Mouse (Mus musculus): ENCODE measurements at regions not wholly inside any gene's neighbourhood (a gene's known extent, or its start where the extent isn't known, plus 50 kb on each side); places are given as distances from the start of the nearest gene placed in this dataset.

DNA sequence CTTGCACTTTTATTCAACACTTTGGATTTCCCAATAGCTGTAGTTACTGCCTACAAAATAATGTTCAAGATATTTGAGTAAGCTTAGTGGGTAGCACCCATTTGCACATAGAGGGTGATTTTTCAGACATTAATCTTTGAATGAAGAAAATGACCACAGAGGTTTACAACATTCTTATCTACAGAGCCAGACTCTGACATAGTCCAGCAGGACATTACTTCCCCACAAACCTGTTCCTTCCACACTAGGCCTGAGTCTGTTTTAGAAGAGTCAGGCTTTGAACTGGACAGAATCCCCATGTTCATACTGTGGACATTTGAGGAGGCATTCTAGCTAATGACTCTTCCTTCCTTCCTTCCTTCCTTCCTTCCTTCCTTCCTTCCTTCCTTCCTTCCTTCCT is 233.6 kb upstream of the P2ry1 start:
- Histone ChIP-seq H3K4me2 (no peak overlapping the region), H3K27me3 (no peaks in the 10 kb centered on the region), H3K27ac (no peak overlapping the region), H3K4me1 (0 out of 2 replicates have a peak, but pooled peaks cover 5% of the 10 kb centered on the region), H3K9ac (no peak overlapping the region), H3K36me3 (no peaks in the 10 kb centered on the region), H3K4me3 (no peak overlapping the region), H3K9me3 (no peaks in the 10 kb centered on the region)
- no peak for ATAC-seq (ENCODE audit: borderline replicate concordance, extremely low read depth, low FRiP score, low TSS enrichment)

DNA sequence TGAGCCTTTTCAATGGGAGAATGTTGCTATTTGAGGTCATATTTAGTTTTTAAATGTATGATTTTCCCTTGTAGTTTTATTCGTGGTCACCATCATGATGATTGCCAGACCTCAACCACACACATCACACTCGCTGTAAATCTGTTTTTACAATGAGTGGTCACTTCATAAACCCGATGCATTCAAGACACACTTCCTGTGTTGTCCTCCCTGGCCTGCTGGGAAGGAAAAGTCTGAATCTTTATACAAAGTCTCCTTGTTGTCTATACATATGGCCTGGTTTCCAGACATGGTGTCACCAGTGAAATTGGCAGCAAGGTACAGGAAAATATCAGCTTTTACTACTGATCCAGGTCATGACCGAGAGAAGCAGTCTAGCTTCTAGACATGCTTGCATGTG is 230.7 kb upstream of the P2ry1 start:
- 68% methylated on average over 4 of the region's 4 CpGs for WGBS

DNA sequence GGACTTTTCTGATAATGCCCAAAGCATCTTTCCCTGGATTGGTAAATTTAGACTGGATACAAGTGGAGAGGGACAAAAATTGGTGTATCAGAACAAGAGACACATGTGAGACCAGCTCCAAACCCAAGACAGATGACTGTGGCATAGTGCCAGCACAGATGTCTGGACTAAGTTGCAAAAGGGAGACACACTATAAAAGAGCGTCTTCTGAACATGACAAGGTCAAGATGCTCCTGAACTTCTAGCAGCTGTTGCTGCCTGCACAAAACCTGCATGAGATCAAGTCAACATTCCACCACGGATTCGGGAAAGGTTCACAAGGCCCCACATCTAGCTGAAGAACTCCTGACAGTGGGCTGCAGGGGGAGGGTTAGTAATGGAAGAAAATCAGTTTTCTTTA is 229.2 kb upstream of the P2ry1 start:
- no peak overlapping the region for H3K4me3 ChIP-seq
- H3K9me3 ChIP-seq, result no peaks in the 10 kb centered on the region
- H3K9ac ChIP-seq, result no peak overlapping the region
- no peaks in the 10 kb centered on the region for H3K27me3 ChIP-seq
- no peak overlapping the region for H3K4me2 ChIP-seq
- 38% methylated on average over 3 of the region's 3 CpGs for WGBS
- ATAC-seq (ENCODE audit: borderline replicate concordance, extremely low read depth, low FRiP score, low TSS enrichment), result no peak
- 0 out of 2 replicates have a peak, but pooled peaks cover 5% of the 10 kb centered on the region for H3K4me1 ChIP-seq
- H3K27ac ChIP-seq, result no peak overlapping the region
- H3K36me3 ChIP-seq, result no peaks in the 10 kb centered on the region

More for the DNA sequence above, 230.7 kb upstream of the P2ry1 start:
- H3K9ac ChIP-seq, result no peak overlapping the region
- H3K27ac ChIP-seq, result no peak overlapping the region
- 0 out of 2 replicates have a peak, but pooled peaks cover 5% of the 10 kb centered on the region for H3K4me1 ChIP-seq
- H3K27me3 ChIP-seq, result no peaks in the 10 kb centered on the region
- no peaks in the 10 kb centered on the region for H3K36me3 ChIP-seq
- no peak for ATAC-seq (ENCODE audit: borderline replicate concordance, extremely low read depth, low FRiP score, low TSS enrichment)
- H3K4me3 ChIP-seq, result no peak overlapping the region
- H3K9me3 ChIP-seq, result no peaks in the 10 kb centered on the region
- no peak overlapping the region for H3K4me2 ChIP-seq

DNA sequence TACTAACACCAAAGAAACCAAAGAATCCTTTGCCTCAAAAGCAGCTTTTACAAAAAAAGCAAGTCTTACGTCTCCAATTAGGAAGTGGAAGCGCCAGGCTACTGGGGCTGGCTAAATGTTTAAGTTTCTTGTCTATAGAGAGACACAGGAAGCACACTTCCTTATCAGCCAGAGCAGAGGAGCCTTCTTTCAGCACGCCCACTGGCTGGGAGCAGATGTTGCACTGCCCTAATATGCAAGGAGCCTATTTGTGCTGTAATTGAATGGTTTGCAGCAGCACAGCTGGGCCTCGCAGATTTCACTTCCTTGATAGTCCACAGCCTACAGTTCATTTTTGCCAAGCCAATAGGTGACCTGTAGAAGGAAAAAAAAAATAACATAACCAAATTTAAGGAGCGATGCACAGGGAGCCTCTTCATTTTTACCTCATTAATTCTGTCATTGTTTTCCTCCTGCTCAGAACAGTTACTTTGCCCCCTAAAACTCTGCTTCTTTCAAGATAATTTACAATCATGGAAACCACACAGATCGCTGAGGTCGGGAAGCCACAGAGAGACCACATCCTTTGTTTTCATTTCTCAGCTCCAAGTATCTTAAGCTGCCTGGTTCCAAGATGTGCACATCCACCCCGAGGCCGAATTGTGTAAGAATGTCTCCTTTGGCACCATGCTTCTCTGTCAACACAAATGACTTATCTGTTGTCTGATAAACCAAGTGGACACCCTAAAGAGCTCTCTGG is 217.3 kb upstream of the P2ry1 start:
- peak overlapping the region; percentile 41 for H3K27ac ChIP-seq
- H3K4me1 ChIP-seq, result no peaks in the 10 kb centered on the region
- no peaks in the 10 kb centered on the region for H3K9me3 ChIP-seq
- H3K36me3 ChIP-seq, result no peaks in the 10 kb centered on the region
- no peak overlapping the region for H3K4me2 ChIP-seq
- 31% methylated on average over 9 of the region's 9 CpGs for WGBS
- H3K27me3 ChIP-seq, result no peaks in the 10 kb centered on the region
- H3K9ac ChIP-seq, result no peak overlapping the region
- peak; percentile 97 for ATAC-seq (ENCODE audit: borderline replicate concordance, extremely low read depth, low FRiP score, low TSS enrichment)
- no peak overlapping the region for H3K4me3 ChIP-seq

DNA sequence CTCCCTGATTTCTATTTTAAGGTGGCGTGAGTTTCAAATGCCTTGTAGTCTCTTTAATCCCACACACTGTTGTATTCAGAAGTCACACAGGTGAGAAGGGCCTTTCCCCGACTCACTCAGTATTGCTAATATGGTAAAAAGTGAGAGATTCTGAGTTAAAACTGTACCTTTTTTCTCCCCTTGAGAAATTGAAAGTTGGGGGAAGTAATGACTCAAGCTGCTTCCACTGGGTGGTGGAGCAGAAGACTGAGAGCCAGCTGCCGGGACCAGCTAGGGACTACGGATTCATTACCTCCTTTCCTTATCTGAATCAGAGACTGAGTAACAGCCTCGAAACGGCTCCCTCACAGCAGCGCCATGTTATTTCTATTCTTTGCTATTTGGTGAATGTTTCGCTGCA is 214.6 kb upstream of the P2ry1 start:
- Histone ChIP-seq H3K9ac (no peak overlapping the region), H3K4me2 (no peak overlapping the region)
- ATAC-seq (ENCODE audit: borderline replicate concordance, extremely low read depth, low FRiP score, low TSS enrichment), result no peak

DNA sequence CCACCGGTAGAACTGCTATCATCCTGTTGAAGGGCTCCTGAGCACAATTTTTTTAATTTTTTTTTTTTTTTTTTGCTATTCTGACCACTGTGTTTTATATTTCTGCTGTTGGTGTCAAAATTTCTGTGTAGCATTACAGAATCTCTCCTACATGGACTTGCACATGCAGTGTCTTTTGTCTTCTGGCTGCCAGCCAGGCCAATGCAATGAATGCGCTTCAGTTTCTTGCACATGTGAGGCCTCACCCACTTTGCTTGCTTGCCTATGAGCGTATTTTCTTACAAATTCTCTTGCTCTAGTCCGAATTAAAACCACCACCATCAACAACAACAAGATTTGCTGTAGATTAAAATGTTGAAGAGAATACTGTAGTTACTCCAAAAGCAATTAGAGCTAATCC is 213.2 kb upstream of the P2ry1 start:
- Histone ChIP-seq H3K4me3 (no peak overlapping the region), H3K4me1 (no peaks in the 10 kb centered on the region), H3K9me3 (no peaks in the 10 kb centered on the region), H3K4me2 (no peak overlapping the region), H3K9ac (no peak overlapping the region), H3K27ac (no peak overlapping the region), H3K27me3 (no peaks in the 10 kb centered on the region), H3K36me3 (no peaks in the 10 kb centered on the region)
- ATAC-seq (ENCODE audit: borderline replicate concordance, extremely low read depth, low FRiP score, low TSS enrichment), result no peak
- WGBS, result 66% methylated on average over 4 of the region's 4 CpGs

More for the DNA sequence above, 214.6 kb upstream of the P2ry1 start:
- Histone ChIP-seq H3K9me3 (no peaks in the 10 kb centered on the region), H3K27me3 (no peaks in the 10 kb centered on the region), H3K4me1 (no peaks in the 10 kb centered on the region), H3K27ac (no peak overlapping the region), H3K36me3 (no peaks in the 10 kb centered on the region), H3K4me3 (no peak overlapping the region)
- WGBS, result 79% methylated on average over 8 of the region's 8 CpGs

DNA sequence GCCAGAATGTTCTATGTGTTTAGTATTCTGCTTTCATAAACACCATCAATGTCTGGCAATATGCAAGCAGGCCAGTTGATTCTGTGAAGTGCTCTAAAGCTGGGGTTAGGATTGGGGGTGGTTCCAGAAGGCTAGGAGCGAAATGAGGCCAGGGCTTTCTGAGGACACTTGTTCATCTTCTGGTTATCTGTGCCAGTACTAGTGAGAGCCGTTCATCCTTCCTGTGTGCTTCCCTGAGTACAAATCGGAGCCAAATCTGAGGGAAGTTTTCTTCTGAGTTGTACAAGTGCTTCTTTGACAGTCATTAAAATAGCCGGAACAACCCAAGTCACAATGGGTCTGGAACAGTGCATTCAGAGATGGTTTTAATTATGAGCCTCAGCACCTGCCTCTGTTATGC is 210.4 kb upstream of the P2ry1 start:
- H3K27me3 ChIP-seq, result no peaks in the 10 kb centered on the region
- no peak overlapping the region for H3K9ac ChIP-seq
- no peak overlapping the region for H3K27ac ChIP-seq
- 68% methylated on average over 4 of the region's 4 CpGs for WGBS
- ATAC-seq (ENCODE audit: borderline replicate concordance, extremely low read depth, low FRiP score, low TSS enrichment), result no peak
- no peaks in the 10 kb centered on the region for H3K4me1 ChIP-seq
- H3K36me3 ChIP-seq, result no peaks in the 10 kb centered on the region
- H3K9me3 ChIP-seq, result no peaks in the 10 kb centered on the region
- no peak overlapping the region for H3K4me2 ChIP-seq
- H3K4me3 ChIP-seq, result no peak overlapping the region

DNA sequence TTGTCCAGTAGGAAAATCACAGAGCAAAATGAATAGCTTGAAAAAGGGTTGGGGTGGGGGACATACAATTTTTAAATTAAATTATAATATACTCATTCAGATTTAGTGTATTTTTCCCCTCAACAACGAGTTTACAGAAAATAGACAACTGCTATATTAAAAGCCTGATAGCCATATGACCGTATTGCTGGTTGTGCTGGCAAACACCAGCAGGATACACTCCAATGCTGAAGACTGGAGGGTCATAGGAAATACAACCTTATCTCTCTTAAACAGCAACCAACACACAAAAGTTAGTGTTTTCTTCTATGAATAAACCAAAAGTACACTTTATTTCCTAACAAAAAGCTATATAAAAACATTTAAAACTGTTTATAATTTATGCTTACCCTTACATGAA is 206.4 kb upstream of the P2ry1 start:
- ATAC-seq (ENCODE audit: borderline replicate concordance, extremely low read depth, low FRiP score, low TSS enrichment), result no peak
- no peak overlapping the region for H3K27ac ChIP-seq
- H3K27me3 ChIP-seq, result no peaks in the 10 kb centered on the region
- H3K4me1 ChIP-seq, result no peaks in the 10 kb centered on the region
- H3K4me2 ChIP-seq, result no peak overlapping the region
- H3K36me3 ChIP-seq, result no peaks in the 10 kb centered on the region
- no peak overlapping the region for H3K4me3 ChIP-seq
- WGBS, result 73% methylated on average over 2 of the region's 2 CpGs
- H3K9me3 ChIP-seq, result no peaks in the 10 kb centered on the region
- H3K9ac ChIP-seq, result no peak overlapping the region

DNA sequence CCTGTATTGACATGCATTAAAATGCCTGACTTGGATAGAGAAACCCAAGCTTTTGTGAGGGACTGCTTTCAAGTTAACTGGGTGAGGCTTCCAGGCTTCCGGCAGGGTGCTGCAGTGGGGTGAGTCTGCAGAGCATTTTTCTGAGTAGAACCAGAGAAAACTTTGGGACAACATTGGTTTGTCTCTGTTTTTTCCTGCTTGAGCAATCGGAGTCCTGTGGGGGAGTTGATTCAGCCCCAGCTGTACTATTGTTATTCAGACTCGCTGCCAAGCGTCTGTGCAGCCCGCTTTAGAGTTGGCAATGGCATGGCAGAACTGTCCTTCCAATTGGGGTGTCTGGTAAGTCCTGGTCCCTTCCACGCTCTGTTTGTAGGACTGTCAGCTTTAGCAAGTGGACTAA is 204.8 kb upstream of the P2ry1 start:
- H3K4me3 ChIP-seq, result no peak overlapping the region
- H3K36me3 ChIP-seq, result no peaks in the 10 kb centered on the region
- H3K4me1 ChIP-seq, result no peaks in the 10 kb centered on the region
- H3K27ac ChIP-seq, result no peak overlapping the region
- no peak overlapping the region for H3K4me2 ChIP-seq
- H3K9ac ChIP-seq, result no peak overlapping the region
- H3K27me3 ChIP-seq, result no peaks in the 10 kb centered on the region
- 90% methylated on average over 6 of the region's 6 CpGs for WGBS
- no peak for ATAC-seq (ENCODE audit: borderline replicate concordance, extremely low read depth, low FRiP score, low TSS enrichment)
- no peaks in the 10 kb centered on the region for H3K9me3 ChIP-seq

DNA sequence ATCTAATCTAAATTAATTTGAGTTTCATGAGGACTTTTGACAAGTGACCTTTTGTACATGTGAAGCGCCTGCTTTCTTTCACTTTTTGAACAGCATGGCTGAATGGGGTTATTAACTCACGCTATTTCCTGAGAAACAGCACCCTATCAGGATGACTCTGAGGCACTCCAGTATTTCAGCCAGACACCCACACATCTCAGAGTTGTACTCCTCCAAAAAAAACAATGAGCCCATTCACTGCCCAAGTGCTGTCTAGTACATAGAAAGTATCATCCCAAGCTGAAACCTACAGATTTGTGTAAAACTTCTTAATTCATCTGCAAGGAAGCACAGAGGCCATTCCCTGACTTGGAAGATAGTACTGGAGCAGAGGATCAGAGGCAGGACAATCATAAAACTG is 204.1 kb upstream of the P2ry1 start:
- Histone ChIP-seq H3K4me2 (no peak overlapping the region), H3K36me3 (no peaks in the 10 kb centered on the region), H3K4me1 (no peaks in the 10 kb centered on the region), H3K4me3 (no peak overlapping the region), H3K27ac (no peak overlapping the region), H3K9ac (no peak overlapping the region), H3K9me3 (no peaks in the 10 kb centered on the region), H3K27me3 (no peaks in the 10 kb centered on the region)
- no peak for ATAC-seq (ENCODE audit: borderline replicate concordance, extremely low read depth, low FRiP score, low TSS enrichment)
- WGBS, result 73% methylated on average over 2 of the region's 2 CpGs

DNA sequence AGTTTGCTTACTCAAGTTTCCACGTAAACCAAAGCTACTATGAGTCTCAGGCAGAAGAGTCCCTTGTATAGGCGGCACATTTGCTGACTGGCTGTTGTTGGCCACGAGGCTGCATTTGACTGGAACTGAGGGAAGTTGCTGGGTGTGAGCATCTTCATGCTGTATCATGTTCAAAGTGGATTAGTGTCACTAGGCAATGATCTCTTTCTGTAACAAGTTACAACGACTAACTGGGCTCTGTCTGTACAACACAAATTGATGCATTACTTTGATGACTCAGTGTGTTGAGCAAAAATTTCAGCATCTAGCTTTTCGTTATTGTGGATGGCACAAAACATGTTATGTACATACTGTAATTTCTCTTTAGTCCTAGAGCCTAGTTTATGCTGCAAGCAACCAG is 203.7 kb upstream of the P2ry1 start:
- H3K36me3 ChIP-seq, result no peaks in the 10 kb centered on the region
- no peaks in the 10 kb centered on the region for H3K27me3 ChIP-seq
- 82% methylated on average over 5 of the region's 5 CpGs for WGBS
- ATAC-seq (ENCODE audit: borderline replicate concordance, extremely low read depth, low FRiP score, low TSS enrichment), result no peak
- H3K9ac ChIP-seq, result no peak overlapping the region
- no peaks in the 10 kb centered on the region for H3K9me3 ChIP-seq
- H3K4me1 ChIP-seq, result no peaks in the 10 kb centered on the region
- no peak overlapping the region for H3K27ac ChIP-seq
- H3K4me3 ChIP-seq, result no peak overlapping the region
- no peak overlapping the region for H3K4me2 ChIP-seq

DNA sequence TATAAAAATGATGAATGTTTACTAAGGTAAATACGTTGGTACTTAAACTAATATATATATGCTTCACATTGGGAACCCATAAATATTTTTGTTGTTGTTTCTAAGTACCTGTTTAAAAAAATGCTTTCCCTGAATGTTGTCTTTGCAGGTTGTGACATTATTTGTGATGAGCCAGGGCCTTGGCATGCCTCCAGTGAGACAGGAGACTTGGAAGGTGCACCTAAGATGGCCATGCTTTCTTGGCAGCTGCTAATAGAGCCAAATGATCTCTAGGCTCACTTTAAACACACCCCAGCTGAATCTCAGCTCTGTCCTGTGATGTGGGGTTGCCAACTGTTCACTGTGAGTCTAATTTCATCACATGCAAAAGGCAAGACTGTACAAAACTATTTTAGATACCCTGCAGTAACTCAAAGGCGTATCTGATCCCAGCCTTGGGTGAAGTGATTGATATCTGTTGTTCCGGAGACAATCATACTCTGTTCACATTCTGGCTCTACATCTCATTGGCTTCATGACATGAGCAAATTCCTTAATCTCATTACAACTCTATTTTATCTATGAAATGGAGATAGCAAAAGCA is 197.8 kb upstream of the P2ry1 start:
- Histone ChIP-seq H3K36me3 (no peaks in the 10 kb centered on the region), H3K27ac (no peak overlapping the region), H3K4me1 (no peaks in the 10 kb centered on the region), H3K9me3 (no peaks in the 10 kb centered on the region), H3K27me3 (no peaks in the 10 kb centered on the region), H3K9ac (no peak overlapping the region), H3K4me3 (no peak overlapping the region), H3K4me2 (no peak overlapping the region)
- WGBS, result 77% methylated on average over 3 of the region's 3 CpGs
- ATAC-seq (ENCODE audit: borderline replicate concordance, extremely low read depth, low FRiP score, low TSS enrichment), result no peak

All from lung, embryonic 15.5 days (tissue).